Mouse (Mus musculus) lung, adult 2 months (tissue): Measurements from ENCODE around the gene Mdga1. TPM values are rescaled to one million over a fixed set of nuclear protein-coding genes. Genes with fewer than 3 reads are reported as not detected.

ENCODE experiments used
- DNase-seq: peaks from one replicate; pipeline ENCODE4 v3.0.0; 2022
- H3K4me1 ChIP-seq: fragments of 200-500 bp; 2 replicates; pipeline ENCODE4 v1.6.1; 2011; ENCODE audit warnings: low read length; ENCODE audit not compliant: control insufficient read depth, insufficient read depth
- H3K4me3 ChIP-seq: fragments of 200-500 bp; replicated peaks from 2 replicates; pipeline ENCODE3; 2011; ENCODE audit warnings: low read depth, mild to moderate bottlenecking, control low read depth, low read length; ENCODE audit errors: extremely low read depth
- CTCF ChIP-seq: fragments of 200-500 bp; IDR thresholded peaks from 2 replicates; pipeline ENCODE4 v1.5.1; 2011; ENCODE audit warnings: mild to moderate bottlenecking, low read length, control low read depth; ENCODE audit not compliant: insufficient read depth
- POLR2A ChIP-seq: fragments of 200-500 bp; IDR thresholded peaks from 2 replicates; pipeline ENCODE4 v1.6.1; 2011; ENCODE audit warnings: low read depth, mild to moderate bottlenecking, control low read depth, low read length, borderline replicate concordance; ENCODE audit errors: extremely low read depth
- WGBS: fragments of 180-500 bp; shearing (Covaris S2); methylation state at CpG from one replicate; pipeline ENCODE4 v1.1.7; 2018; 5-methylcytosine and 5-hydroxymethylcytosine counted together
- polyA plus RNA-seq: library from polyadenylated mRNA; depleted of rRNA; stranded (reverse); fragments of >200 nt; gene quantifications from 2 replicates; pipeline ENCODE4 v1.2.3, GENCODE M21; 2012

The Mdga1 gene
- polyA plus RNA-seq, 1 experiment: 4.4 TPM

- 10% methylated on average over 4 of the region's 4 CpGs for WGBS
- TF ChIP-seq CTCF (no peak), POLR2A (no peak)
- DNase-seq: no peak
Observed at GRCm38 (mm10) chr17:29813328-29813727, 156.6 kb downstream of the Mdga1 start.

DNA sequence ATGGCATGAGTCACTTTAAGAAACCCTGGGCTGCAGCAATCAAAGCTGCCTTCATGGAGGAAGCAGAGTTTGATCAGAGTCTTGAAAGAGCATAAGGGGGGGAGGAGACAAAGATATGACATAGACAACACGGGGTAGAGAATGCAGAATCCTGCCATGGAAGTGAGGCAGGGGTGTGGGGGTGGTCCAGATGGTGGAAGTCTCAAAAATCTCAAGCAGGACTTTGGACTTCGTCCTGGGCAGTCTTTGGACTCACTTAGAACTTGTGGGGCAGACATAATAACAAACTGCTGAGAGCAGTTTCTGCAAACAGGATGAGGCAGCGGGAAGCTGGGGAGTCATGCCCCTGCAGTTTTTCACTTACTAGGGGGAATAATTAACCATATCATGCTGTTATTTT lies 166.3 kb downstream of the Mdga1 start:
- WGBS: 63% methylated on average over 3 of the region's 3 CpGs
- TF ChIP-seq CTCF (no peak), POLR2A (no peak)
- H3K4me1 ChIP-seq: no peaks in the 10 kb centered on the region
- no peak for DNase-seq
- H3K4me3 ChIP-seq: no peak overlapping the region

More at GRCm38 (mm10) chr17:29813328-29813727, 156.6 kb downstream of the Mdga1 start:
- H3K4me1 ChIP-seq: no peaks in the 10 kb centered on the region
- H3K4me3 ChIP-seq: no peak overlapping the region

DNA sequence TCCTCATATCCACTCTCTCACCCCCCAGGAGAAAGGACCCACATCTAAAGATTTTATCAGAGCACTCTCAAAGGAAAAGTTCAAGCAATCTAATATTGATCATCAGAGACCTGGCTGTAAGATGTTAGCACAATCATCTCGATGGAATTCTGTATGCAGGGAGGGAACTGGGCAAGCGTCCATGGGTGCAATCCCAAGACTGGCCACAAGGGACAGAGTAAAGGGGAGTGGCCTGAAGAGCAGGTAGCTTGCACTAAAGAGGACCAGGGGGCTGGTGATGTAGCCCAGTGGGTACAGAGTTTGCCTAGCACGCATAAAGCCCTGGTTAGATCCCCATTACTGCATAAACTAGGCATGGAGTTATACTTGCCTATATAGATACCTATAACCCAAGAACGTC lies 168.5 kb downstream of the Mdga1 start:
- no peak overlapping the region for H3K4me3 ChIP-seq
- WGBS: 24% methylated on average over 4 of the region's 4 CpGs
- H3K4me1 ChIP-seq: no peaks in the 10 kb centered on the region
- no peak for TF ChIP-seq POLR2A
- TF ChIP-seq CTCF: peak; percentile 78
- DNase-seq: peak; percentile 68

DNA sequence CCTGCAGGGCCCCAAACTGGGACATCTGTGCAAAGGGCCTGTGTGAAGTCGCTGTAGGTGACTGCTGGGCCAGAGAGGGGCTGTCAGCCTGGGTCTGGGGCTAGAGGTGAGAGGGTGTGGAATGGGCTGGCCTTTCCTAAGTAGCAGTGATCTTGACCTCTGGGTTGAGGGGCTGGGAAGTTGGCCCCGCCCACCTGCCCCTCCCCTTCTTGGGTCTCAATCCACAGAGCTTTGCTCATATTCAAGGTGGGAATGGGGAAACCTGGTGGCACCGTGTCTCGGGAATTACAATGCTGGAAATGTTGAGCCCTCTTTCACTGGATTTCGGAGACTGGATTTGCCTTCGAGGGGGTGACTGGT lies 169.8 kb downstream of the Mdga1 start:
- TF ChIP-seq POLR2A: no peak
- no peak for TF ChIP-seq CTCF
- H3K4me3 ChIP-seq: no peak overlapping the region
- no peak for DNase-seq
- WGBS: 62% methylated on average over 6 of the region's 6 CpGs
- no peaks in the 10 kb centered on the region for H3K4me1 ChIP-seq

- DNase-seq: no peak
- TF ChIP-seq POLR2A (no peak), CTCF (no peak)
- WGBS: 66% methylated on average over 21 of the region's 21 CpGs
- Histone ChIP-seq H3K4me3 (no peak overlapping the region), H3K4me1 (no peaks in the 10 kb centered on the region)
Observed at GRCm38 (mm10) chr17:29799398-29800095, 170.3 kb downstream of the Mdga1 start.

GRCm38 (mm10) chr17:29798151-29798550 lies 171.7 kb downstream of the Mdga1 start:
- DNase-seq: no peak
- TF ChIP-seq POLR2A (no peak), CTCF (no peak)
- H3K4me1 ChIP-seq: no peaks in the 10 kb centered on the region
- WGBS: 58% methylated on average over 10 of the region's 10 CpGs
- no peak overlapping the region for H3K4me3 ChIP-seq

GRCm38 (mm10) chr17:29796787-29797186 lies 173.1 kb downstream of the Mdga1 start:
- whole genome bisulfite sequencing: 29% methylated on average over 9 of the region's 9 CpGs
- Histone ChIP-seq H3K4me3 (no peak overlapping the region), H3K4me1 (no peaks in the 10 kb centered on the region)
- DNase-seq: no peak
- no peak for TF ChIP-seq POLR2A
- peak; percentile 15; the same call in 1 of the 2 replicates for TF ChIP-seq CTCF

- H3K4me1 ChIP-seq: no peaks in the 10 kb centered on the region
- no peak overlapping the region for H3K4me3 ChIP-seq
- WGBS: 8% methylated on average over 7 of the region's 7 CpGs
- DNase-seq: peak; percentile 74
- TF ChIP-seq POLR2A (no peak), CTCF (peak; percentile 43)
Observed at GRCm38 (mm10) chr17:29796086-29796485, 173.8 kb downstream of the Mdga1 start.

DNA sequence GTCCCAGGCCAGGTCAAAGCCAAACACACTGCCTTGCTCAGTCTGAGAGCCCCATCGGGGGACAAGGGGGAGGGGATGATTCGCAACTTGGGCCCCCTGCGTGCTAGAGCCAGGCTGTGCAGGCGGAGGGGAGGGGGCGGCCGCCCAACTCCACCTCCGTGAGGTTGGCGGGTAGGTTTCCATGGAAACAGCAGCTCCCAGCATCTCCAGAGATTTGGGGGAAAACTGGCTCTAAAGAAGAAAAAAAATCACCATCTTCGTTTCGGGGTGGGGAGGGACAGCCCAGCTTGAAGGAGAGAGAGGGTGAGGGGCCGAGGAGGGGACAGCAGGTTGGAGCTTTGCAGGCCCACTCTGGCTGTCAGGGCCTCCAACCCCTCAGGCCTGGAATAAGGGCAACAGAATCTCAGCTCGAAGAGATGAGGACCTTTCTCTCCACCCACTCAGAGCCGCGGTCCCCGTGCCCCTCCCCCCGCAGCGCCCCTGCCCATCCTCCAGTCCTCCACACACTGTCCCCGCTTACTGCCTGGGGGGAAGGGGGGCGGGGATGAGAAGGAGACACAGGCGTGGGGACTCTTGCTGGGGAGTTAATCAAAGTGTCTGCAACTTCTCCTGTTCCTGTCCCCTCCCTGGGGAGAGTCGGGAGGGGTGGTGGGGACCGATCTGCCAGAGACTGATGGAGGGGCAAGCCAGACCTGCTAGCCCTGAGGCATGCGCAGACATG lies 174.7 kb downstream of the Mdga1 start:
- Histone ChIP-seq H3K4me3 (no peak overlapping the region), H3K4me1 (no peaks in the 10 kb centered on the region)
- WGBS: 19% methylated on average over 23 of the region's 23 CpGs

More for the DNA sequence above, 174.7 kb downstream of the Mdga1 start:
- no peak for DNase-seq
- no peak for TF ChIP-seq CTCF
- no peak for TF ChIP-seq POLR2A
